Mouse (Mus musculus) lung, adult 18-20 months (tissue): ENCODE results near the gene Prmt7.

Experiments
- DNase-seq, 2 experiments: peaks; one replicate each; pipeline ENCODE4 v3.0.0; 2022; ENCODE audit warnings: mixed read lengths in 2 of 2

The Prmt7 gene

DNA sequence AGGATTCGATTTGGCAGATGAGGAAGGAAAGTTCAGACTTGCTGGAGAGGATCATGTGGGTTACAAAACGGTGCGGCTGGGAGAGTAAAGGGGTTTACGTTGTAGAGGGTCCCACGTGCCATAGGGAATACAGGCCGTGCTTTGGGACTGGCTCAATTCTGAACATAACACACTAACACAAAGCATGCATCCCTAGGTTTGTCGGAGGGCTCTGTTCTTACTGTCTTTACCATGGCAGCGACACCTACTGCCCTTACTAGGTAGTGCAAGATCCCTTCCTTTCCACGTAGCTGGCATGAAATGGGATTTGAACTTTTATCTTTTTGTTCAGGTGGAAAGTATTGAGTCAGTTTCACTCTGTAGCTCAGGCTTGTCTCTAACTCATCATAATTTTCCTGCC, 15.9 kb downstream of the Prmt7 start:
- peak; percentile 32 to 36 for DNase-seq

DNA sequence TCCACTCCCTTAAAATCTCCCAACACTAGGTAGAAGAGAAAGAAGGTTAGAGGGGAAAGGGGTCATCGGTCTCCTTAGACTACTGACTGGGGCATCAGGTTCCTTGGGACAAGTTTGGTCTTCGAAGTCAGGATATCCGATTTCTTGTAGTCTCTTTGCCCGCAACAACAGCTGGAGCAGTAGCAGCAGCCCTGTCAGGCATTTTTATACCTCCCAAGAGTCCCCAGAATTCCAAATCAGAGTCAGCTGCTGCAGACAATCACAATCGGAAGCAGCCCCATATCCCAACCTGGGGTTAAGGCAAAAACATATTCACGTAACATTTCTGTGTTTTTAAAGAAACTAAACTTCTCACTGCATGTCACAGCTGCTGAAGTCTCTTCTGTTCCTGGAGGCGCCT, 20.8 kb downstream of the Prmt7 start:
- no peak for DNase-seq

DNA sequence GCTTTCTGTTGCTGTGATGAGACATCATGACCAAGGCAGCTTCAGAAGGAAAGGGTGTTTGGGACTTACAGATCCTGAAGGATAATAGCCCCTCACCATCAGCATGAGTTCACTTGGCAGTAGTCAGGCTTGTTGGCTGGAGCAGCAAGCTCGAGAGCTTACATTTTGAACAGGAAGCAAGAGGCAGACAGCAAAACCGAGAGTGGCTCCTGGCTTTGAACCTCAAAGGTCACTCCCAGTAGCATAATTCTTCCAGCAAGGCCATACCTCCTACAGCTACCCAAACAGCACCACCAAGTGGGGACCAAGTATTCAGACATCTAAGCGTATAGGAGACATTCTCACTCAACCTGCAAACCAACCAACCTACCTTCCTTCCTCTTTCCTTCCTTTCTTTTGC, 22.0 kb downstream of the Prmt7 start:
- DNase-seq: no peak

DNA sequence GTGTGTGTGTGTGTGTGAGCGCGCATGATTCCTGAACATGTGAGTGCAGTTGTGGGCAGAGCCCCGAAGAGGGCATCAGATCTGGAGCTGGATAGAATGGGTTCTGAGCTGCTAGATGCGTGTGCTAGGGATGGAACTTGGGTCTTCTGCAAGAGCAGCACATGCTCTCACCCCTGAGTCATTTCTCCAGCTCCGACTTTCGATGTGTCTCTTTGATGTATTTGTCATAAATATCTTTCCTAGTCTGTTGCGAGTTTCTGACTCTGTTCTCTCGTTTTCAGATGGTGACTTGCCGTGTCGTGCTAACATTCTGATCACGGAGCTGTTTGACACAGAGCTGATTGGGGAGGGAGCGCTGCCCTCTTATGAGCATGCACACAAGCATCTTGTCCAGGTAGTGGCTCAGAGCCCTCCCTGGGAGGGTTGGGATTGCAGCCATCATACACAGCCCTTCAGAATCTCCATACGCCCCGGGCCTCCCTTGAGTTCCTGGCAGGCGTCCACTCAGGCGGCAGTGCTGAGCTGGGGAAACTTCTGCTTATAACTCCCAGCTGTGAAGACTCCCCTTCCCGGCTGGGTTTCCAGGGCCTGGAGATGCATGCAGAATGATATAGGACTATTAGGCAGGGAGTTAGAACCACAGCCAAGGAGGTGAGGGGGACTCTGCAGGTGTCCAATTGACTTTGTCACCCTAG, 24.0 kb downstream of the Prmt7 start:
- DNase-seq: no peak

DNA sequence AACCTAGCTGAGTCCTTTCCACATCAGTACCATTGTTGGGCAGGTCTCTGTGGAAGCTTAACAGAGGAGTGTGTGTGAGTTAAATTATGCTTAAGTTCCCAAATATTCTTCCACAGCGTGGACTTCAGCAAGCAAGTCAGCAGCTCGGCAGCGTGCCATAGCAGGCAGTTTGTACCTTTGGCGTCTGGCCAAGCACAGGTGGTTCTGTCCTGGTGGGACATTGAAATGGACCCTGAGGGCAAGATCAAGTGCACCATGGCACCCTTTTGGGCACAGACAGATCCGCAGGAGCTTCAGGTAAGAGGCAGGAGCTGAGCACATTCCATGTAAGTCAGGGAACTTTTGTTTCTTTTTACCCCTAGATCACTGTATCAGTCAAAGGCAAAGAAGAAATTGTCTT, 26.4 kb downstream of the Prmt7 start:
- no peak for DNase-seq

DNA sequence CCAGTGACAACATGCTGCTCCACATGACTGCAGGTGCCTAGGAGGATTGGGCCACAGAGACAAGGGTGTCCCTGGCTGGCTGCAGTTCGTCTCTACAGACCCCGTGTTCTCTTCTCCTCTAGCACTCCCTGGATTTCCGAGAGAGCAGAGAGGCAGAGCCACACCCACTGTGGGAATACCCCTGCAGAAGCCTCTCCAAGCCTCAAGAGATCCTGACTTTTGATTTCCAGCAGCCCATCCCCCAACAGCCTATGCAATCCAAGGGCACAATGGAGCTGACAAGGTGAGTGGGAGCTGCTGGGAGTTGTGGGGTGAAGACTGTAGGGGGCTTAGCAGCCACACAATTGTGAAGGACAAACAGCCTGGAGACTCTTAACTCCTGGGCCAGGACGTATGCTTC, 39.5 kb downstream of the Prmt7 start:
- no peak for DNase-seq

DNA sequence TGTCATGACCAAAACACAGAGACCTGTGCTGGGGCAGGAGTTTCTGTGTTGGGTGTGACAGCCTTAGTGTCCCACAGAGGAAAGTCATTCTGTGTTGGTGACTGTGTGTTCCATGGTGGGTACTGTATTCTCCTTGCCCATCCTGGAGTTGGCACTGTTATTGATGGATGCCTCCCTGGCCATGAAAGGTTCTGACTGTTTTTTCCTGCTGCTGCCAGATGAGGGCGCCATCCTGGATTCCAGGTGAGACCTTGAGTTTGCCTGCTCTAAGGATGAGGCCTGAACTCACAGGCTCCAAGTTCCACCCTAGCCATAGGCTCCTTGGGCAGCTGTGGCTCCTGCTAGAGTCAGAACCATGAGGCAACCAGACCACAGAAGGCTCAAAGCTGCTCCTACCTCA, 47.4 kb downstream of the Prmt7 start:
- DNase-seq: peak in 1 of 2 experiments; percentile 4

DNA sequence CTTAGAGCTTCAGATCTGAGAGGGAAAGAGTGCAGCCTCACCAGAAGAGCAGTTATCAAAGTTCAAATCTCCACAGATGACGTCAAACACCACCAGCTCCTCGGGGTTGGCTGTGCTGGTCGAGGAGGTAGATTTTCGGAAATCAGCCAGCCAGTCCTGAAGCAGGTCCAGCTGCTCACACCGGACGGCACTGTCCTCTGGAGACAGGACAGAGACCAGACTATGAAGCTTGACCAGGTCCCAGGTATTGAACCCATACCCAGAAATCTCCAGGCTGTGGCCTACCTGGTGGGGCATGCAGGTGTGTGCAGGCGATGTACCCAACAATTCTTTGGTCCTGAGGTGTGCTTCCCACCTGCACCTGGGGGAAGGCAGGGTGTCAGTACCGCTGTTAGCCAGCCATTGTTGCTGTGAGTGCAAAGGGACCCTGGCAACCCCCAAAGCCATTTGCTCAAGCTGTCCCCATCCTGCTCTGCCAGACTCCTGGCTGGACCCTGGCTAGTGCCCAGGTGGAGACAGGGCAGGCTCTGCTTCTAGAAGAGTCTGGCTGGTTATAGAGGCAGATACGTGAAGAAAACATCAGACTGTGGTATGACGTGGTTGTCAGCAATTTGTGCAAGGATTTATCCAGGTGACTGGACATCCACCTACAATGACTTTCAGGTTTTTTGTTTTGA, 49.0 kb downstream of the Prmt7 start:
- DNase-seq: no peak

DNA sequence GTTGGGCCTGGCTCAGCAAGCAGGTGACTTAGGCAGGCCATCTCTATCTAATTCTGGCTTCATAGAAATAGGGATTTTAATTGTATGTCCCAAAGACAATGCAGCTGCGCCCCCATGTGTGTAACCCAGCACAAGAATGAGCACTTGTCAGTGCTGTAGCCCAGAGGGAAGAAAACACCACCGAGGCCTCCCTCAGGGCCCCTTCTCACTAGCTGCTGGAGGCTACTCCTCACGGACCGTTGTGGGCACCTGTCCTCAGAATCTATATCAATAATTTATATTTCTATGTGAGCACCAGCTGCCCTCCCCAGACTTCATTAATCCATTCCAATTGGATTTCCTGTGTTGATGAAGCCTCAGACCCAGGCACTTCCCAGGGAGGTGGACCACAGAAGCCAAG, 50.2 kb downstream of the Prmt7 start:
- no peak for DNase-seq

DNA sequence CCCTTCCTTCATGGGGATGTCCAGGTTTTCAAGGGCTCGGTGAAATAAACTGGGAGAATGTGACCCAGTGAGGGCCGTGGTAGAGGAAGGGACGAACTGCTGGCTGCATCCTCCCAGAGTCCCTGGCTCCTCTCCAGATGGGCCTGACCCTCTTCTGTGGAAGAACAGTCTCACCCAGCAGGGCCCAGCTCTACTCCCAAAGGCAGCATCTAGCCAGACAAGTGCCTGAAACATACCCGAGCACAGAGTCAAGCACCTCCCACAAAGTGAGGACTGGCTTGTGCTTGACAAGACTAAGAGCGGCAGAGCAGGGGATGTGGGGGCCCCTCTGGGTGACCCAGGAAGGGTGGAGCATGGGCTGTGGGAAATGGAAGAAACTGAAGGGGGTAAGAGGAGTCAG, 51.6 kb downstream of the Prmt7 start:
- DNase-seq: no peak

DNA sequence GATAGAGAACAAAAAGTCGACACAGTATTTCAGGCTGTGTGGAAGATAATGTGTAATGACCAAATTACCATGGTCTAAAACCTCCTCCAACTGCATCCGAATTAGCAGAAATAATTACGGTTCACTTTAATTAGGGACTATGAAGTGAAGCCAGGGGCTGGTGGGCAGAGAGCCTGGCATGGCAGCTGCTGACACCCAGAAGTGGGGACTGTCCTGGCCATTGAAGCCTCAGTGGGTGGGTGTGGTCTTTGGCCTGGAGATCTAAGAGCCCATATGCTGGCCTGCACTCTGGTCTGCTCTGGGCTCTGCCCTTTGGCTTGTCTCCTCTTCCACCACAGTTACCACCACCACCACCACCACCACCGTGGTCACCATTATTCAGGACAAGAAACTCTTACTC, 53.2 kb downstream of the Prmt7 start:
- DNase-seq: no peak

DNA sequence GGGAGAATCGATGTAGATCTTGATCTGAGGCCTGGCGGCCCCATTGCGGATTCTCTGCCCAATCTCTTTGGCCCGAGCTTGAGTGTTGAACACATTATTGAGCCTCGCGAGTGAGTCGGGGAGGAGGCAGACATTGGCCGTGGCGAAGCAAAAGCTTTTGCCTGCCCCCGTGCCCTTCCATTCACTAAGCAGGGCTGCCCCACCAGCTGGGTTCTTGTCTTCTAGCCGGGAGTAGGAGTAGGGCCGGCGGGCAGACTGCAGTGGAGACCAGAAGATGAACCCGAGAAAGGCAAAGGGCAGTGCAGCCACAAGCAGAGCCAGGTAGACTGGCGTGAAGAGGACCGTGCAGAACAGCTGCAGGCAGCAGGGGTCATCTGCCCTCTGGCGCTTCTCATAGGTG, 54.7 kb downstream of the Prmt7 start:
- no peak for DNase-seq

DNA sequence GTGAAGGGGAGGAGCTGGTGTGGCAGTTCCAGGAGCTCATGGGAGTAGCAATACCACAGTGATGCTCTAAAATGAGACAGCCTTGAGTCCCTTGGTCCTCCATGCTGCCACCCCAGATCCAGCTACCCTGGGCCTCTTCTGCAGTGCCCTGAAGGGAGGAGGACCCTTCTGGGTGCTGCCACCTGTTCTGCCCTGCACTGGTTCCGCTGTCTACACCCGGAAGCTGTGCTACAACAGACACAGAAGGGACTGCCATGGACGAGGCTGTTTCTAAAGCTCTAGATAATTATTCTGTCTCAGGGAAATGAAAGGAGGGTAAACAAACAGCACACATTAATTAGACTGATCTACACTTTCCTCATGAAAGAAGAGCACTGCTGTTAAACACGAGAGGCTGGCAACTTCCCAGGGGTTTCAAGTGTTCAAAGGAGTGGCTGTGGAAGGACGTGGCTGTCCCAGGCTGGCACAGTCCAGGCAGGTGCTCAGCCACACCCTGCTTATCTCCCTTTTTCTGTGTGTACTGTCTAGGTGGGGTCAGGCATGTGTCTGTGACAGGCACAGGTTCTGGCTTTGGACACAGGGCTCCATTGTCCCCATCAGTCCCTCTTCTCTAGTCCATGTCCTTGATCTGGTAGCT, 58.1 kb downstream of the Prmt7 start:
- DNase-seq: peak; percentile 15 to 42

DNA sequence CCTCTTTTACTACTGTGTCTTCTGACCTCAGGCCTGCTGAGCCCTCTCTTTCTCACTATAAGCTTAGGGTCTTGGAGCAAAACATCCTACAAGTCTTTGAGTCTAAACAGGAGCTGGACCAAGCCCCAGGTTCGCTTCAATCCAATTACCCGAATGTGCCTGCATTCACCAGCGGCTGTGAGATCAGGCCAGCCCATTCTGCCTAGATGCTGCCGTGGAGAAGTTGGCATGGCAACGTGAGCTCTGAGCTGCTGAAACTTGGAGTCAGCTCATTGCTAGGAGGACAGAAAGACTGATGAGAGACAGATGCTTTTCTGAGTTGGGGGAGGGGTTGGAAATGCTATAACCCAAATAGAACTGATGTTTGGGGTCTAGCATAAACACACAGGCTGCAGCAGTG, 60.1 kb downstream of the Prmt7 start:
- no peak for DNase-seq

DNA sequence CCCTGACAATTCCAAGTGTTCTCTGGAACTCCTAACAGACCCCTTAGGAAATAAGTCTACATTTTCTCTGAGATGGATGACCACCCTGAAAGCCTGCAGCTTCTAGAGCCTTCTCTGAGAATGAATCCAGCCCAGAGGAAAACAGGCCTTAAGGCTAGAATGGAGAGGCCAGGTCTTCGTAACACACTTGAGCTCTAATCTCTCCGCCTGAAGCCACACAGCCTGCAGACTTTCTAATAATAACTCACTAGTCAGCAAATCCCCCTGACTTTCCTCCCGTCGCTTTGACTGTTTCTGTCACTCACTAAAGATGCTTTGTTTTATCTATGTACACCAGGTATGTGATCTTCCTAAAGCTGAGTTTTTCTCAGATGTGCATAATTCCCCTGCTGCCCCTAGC, 60.6 kb downstream of the Prmt7 start:
- DNase-seq: no peak

DNA sequence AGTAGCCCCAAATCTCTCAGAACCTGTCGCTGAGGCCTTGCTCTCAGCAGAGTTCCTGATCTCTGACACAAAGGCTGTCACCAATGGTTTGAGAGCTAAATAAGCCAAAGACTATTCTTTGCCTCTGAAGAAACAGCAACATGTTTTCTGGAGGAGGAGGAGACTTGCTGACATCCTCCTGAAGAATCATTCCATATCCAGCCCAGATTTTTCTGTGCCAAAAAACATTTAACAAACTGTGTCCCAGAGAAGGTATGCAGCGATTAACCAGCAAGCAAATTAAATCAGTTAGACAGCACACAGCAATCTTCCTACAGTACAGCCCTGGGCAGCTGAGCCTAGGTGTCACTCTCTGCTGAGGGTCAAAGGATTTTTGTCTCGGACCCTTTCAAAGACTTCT, 62.7 kb downstream of the Prmt7 start:
- DNase-seq: no peak

DNA sequence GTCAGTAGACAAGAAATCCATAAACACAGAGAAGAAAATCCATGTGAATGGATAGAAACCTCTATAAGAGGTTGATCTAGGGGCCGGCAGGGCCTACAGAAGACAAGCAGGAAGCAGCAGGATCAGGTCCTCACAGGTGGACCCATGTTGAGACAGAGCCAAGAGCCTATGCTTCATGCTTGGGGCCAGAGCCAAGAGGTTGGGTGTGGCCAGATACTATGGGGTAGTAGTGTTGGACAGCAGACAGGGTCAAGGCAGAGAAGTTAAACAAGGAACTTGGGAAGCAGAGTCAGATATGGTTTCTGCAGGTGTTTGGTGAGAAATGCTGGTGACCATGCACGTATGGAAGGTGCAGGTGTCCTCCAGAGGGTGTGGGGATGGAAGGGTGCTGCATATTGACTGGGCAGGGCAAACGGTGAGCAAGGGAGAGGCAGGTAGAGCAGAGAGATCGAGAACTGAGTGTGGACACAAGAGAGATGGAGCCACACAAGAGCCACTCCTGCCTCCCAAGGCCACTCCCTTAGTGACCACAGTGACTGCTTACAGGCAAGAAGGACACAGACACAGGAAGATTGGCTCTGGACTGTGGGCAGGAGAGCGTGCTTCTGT, 66.1 kb downstream of the Prmt7 start:
- peak in 1 of 2 experiments; percentile 33 for DNase-seq

DNA sequence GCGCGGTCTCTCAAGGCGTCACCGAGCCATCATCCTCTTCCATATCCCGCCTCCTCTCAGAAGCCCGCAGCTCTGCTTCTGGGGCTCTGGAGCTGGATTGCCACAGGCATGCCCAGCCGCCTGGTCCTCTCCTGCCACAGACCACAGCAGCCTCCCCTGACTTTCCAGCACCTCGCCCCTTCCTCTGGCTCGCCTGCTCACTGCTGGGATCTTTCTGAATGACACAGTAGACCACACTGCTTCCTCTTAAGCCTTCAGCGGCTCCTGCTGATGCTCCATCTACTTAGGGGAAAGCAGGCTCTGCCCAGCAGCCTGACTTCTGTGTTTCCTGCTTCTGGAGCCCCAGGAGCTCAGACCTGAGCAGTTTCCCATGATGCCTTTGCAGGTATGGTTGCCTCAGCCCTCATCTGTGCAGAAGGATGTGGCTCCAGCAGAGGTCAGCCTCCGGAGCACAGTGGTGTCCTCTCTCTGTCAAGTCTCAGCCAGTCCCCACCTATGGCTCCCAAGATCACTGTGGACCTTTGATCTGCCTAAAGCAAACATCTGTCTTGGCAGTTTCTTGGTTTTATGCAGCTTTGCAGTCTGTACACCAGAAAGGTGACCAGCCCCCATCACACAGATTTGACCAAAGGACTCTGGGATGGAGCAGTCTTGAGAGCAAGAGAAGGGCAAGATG, 67.8 kb downstream of the Prmt7 start:
- no peak for DNase-seq

DNA sequence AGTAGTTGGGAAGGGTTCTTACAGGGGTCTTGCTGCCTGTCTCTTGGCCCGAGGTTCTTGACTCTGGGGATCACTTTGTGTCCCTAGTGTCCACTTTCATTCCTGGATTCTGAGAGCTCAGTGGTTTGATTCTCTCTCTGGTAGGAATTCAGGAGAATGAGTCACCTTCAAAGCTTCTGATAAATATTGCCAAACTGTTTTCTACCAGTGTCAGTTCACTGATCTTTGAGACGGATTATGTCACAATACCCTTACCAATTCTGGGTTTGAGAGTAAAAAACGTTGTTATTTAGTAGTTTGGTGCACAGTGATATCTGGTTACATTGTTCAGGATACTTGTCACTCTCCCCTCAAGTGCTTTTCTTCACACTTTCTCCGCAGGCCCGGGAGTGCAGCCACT, 69.4 kb downstream of the Prmt7 start:
- no peak for DNase-seq

DNA sequence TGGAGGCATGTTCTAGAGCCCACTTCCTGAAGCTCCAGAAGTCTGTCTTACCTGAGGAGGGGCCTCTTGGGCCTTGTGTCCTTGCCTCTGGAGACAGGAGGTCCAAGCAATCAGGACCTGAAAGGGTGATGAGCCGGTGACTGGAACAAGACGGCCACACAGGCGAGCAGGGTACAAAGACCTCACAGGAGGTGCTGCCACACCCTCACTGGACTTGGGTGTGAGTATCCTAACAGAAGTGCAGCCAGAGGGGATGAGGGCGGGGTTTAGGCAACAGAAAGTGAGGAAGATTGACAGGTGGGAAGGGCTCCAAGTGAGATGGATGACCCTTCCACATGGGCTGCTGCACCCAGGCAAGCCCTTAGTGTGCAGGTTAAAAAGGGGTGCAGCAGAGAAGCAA, 70.1 kb downstream of the Prmt7 start:
- DNase-seq: no peak

DNA sequence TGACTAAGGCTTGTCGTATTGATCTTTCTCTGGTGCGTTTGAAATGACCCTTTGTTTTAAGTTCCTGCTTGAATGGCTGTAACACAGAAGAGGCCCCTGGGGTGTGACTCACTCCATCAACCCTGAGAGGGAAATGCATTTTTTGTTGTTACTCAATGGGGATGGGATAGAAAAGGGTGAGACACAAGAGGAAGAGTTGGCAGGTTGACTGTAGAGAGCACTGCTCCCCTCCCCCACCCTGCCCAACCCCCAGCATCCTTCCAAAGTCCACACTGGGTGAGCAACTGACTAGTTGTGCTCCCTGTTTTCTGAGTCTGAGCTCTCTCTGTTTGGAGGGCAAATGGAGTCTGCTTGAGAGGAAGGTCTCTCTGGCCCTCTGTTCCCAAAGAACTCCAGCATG, 76.7 kb downstream of the Prmt7 start:
- no peak for DNase-seq

DNA sequence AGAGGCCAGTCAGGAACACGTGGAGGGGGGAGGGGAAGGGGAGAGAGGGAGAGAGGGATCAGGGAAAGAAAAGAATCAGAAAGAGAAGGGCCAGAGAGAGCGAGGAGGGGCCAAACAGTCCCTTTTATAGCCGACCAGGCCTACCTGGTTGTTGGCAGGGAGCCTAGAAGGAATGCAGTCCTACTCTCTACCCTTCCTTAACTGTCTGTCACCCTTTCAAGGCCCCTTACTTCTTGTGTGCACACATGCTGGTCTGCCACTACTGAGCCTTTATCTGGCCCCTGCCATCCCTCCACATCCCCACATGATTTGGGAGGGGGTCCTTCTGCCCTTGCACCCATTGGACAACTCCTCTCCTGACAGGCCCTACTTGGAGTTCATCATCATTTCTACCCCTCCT, 78.0 kb downstream of the Prmt7 start:
- DNase-seq: no peak

DNA sequence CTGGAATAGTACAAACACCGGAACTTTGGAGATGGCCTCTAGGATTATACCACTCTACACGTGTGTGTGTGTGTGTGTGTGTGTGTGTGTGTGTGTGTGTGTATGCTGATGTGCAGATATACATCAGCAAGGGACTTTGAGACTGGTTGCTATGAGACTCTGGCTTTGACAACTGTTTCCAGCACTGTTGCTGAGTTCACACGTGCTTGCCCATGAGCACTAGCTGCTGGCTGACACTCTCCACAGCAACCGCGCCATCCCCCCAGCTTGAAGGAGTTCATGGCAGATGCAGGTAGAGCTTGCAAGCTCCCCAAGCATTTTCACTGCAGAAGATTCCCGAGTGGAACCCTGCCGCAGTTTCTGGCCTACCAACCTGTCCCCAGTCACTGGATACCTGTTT, 78.7 kb downstream of the Prmt7 start:
- peak in 1 of 2 experiments; percentile 15 for DNase-seq
